Mouse (Mus musculus): ENCODE data around the gene Usp32.

Gene Usp32

GRCm38 (mm10) chr11:85123267-85123992 lies 16.5 kb downstream of the Usp32 start:
- DNase-seq: no peak

- no peak for DNase-seq
Measured at GRCm38 (mm10) chr11:85122073-85122472, 17.9 kb downstream of the Usp32 start.

- DNase-seq: no peak
Measured at GRCm38 (mm10) chr11:85117160-85117559, 22.8 kb downstream of the Usp32 start.

- DNase-seq: no peak
Measured at GRCm38 (mm10) chr11:85116084-85116844, 23.7 kb downstream of the Usp32 start.

- DNase-seq: no peak
Measured at GRCm38 (mm10) chr11:85109957-85110356, 30.0 kb downstream of the Usp32 start.

- DNase-seq: no peak
Measured at GRCm38 (mm10) chr11:85107217-85107616, 32.7 kb downstream of the Usp32 start.

- DNase-seq: no peak
Measured at GRCm38 (mm10) chr11:85105836-85106235, 34.1 kb downstream of the Usp32 start.

GRCm38 (mm10) chr11:85103763-85104162 lies 36.2 kb downstream of the Usp32 start:
- DNase-seq: no peak

GRCm38 (mm10) chr11:85095116-85095515 lies 44.8 kb downstream of the Usp32 start:
- DNase-seq: no peak

GRCm38 (mm10) chr11:85086253-85086652 lies 53.7 kb downstream of the Usp32 start:
- DNase-seq: no peak

GRCm38 (mm10) chr11:85067871-85068270 lies 72.1 kb downstream of the Usp32 start:
- no peak for DNase-seq

- DNase-seq: no peak
Measured at GRCm38 (mm10) chr11:85058562-85058961, 81.4 kb downstream of the Usp32 start.

GRCm38 (mm10) chr11:85057544-85057943 lies 82.4 kb downstream of the Usp32 start:
- DNase-seq: no peak

- no peak for DNase-seq
Measured at GRCm38 (mm10) chr11:85056901-85057300, 83.1 kb downstream of the Usp32 start.

- no peak for DNase-seq
Measured at GRCm38 (mm10) chr11:85055561-85055960, 84.4 kb downstream of the Usp32 start.

- no peak for DNase-seq
Measured at GRCm38 (mm10) chr11:85039256-85039655, 100.7 kb downstream of the Usp32 start.

GRCm38 (mm10) chr11:85013121-85013520 lies 126.8 kb downstream of the Usp32 start:
- DNase-seq: peak in 1 of 2 experiments; percentile 5

GRCm38 (mm10) chr11:85003566-85003965 lies 136.4 kb downstream of the Usp32 start:
- no peak for DNase-seq

GRCm38 (mm10) chr11:84995241-84995640 lies 144.7 kb downstream of the Usp32 start:
- peak in 1 of 2 experiments; percentile 32 for DNase-seq

GRCm38 (mm10) chr11:84992996-84993395 lies 147.0 kb downstream of the Usp32 start:
- DNase-seq: peak in 1 of 2 experiments; percentile 33

- no peak for DNase-seq
Measured at GRCm38 (mm10) chr11:84988341-84988919, 151.5 kb downstream of the Usp32 start.

- no peak for DNase-seq
Measured at GRCm38 (mm10) chr11:84985421-84985820, 154.5 kb downstream of the Usp32 start.

- DNase-seq: no peak
Measured at GRCm38 (mm10) chr11:84980697-84981096, 159.3 kb downstream of the Usp32 start.

GRCm38 (mm10) chr11:84979351-84979750 lies 160.6 kb downstream of the Usp32 start:
- DNase-seq: no peak

All from kidney, postnatal 36 days (tissue).